Mouse (Mus musculus) olfactory bulb, adult 2 months (tissue): Measurements from ENCODE around the gene Trpc3.

Experiments
- CTCF ChIP-seq: fragments of 200-500 bp; IDR thresholded peaks from 2 replicates; pipeline ENCODE4 v1.5.1; 2012; ENCODE audit warnings: low read depth, mild to moderate bottlenecking, low read length, moderate library complexity; ENCODE audit not compliant: insufficient read depth
- POLR2A ChIP-seq: fragments of 200-500 bp; IDR thresholded peaks from 2 replicates; pipeline ENCODE4 v1.6.1; 2012; ENCODE audit warnings: mild to moderate bottlenecking, low read depth, low read length, moderate library complexity; ENCODE audit not compliant: insufficient read depth

DNA sequence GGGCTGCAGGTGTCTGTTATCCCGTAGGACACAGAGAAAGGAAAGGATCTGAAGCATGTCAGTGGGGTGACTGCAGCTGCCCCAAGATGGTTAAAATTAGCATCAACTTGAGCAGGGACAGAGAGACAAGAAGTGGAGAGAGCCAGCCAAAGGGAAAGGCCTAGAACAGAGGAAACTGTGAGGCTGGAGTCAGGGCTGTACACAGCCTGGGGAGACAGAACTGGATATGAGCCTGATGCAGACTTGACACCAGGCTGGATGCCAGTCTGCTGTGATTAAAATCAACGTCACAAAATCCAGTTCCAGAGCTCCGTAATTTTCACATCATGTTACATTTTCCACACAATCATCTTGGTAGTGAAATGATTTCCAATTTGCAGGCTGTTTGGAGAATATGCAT, 31.9 kb upstream of the Trpc3 start:
- TF ChIP-seq CTCF (no peak), POLR2A (no peak)
